ENCODE assay signal across 7 mouse cellular contexts in genomic region chr16:37539611-37540580, GRCm38 (mm10). TPM values are rescaled to one million over a fixed set of nuclear protein-coding genes. Genes with fewer than 3 reads are reported as not detected.
DNase-seq lines count a peak whose midpoint lies in the region; ATAC-seq lines count a peak whose summit lies in the region.

Gene Gtf2e1 (minus strand): TSS chr16:37539789.
Gene Rabl3 (plus strand): TSS chr16:37539885.

- H3K27me3 ChIP-seq in intestine, embryonic 16.5 days (replicated peaks; ENCODE audit: control insufficient read depth, insufficient read depth, low read length), result no peaks in the 10 kb centered on the region
- no peaks in the 10 kb centered on the region for H3K27me3 ChIP-seq in midbrain, embryonic 11.5 days (ENCODE audit: control insufficient read depth, insufficient read depth, low read length)

- 2% methylated on average over 41 of the region's 41 CpGs for WGBS in intestine, embryonic 16.5 days
- WGBS in midbrain, embryonic 11.5 days, result 2% methylated on average over 41 of the region's 41 CpGs

- peak within 1 kb of the TSS; percentile 65 for H3K4me2 ChIP-seq in intestine, embryonic 16.5 days (ENCODE audit: low read depth, low read length)
- peak within 1 kb of the TSS; percentile 78 for H3K4me2 ChIP-seq in midbrain, embryonic 11.5 days

- peak; percentile 98 for DNase-seq in adrenal gland, adult 8-10 months
- peak; percentile 96 for DNase-seq in embryo, embryonic 9.5 days (ENCODE audit: extremely low spot score)
- peak; percentile 86 to 96 for DNase-seq in gastrocnemius, postnatal 4 days (ENCODE audit: low spot score in 2 of 2)
- peak; percentile 97 to 99 for DNase-seq in left cerebral cortex, postnatal 36 days (ENCODE audit: low spot score in 2 of 2)
- peak; percentile 99 for DNase-seq in midbrain, embryonic 11.5 days (ENCODE audit: low spot score, missing footprints)
- DNase-seq in skeletal muscle tissue, adult 2 months (ENCODE audit: low read depth, low spot score), result peak; percentile 98

- intact Hi-C loops in left cerebral cortex, postnatal 36 days (cut with DNase I), result loop anchor here (5.0 kb wide), 1 partner anchor 97 kb away; no protein-coding TSS in a partner anchor

- H3K9ac ChIP-seq in intestine, embryonic 16.5 days (ENCODE audit: low read depth, low read length), result peak within 1 kb of the TSS; percentile 93
- peak within 1 kb of the TSS; percentile 93 for H3K9ac ChIP-seq in midbrain, embryonic 11.5 days (ENCODE audit: low read length)

- 0 out of 2 replicates have a peak, but pooled peaks cover 2% of the 10 kb centered on the region for H3K36me3 ChIP-seq in intestine, embryonic 16.5 days (ENCODE audit: control insufficient read depth, insufficient read depth, low read length)
- peaks cover 3% of the 10 kb centered on the region; the same call in 1 of the 2 replicates for H3K36me3 ChIP-seq in midbrain, embryonic 11.5 days (ENCODE audit: control insufficient read depth, insufficient read depth, low read length)

- H3K4me1 ChIP-seq in intestine, embryonic 16.5 days (ENCODE audit: control insufficient read depth, insufficient read depth, low read length), result peaks cover 11% of the 10 kb centered on the region; the same call in 1 of the 2 replicates
- peaks cover 19% of the 10 kb centered on the region for H3K4me1 ChIP-seq in midbrain, embryonic 11.5 days (ENCODE audit: control insufficient read depth, insufficient read depth, low read length)

- peak; percentile 100 for ATAC-seq in intestine, embryonic 16.5 days
- peak; percentile 99 for ATAC-seq in midbrain, embryonic 11.5 days (ENCODE audit: low FRiP score)

- peak within 1 kb of the TSS; percentile 89 for H3K4me3 ChIP-seq in intestine, embryonic 16.5 days (ENCODE audit: low read length)
- peak within 1 kb of the TSS; percentile 79 for H3K4me3 ChIP-seq in midbrain, embryonic 11.5 days (ENCODE audit: low read depth, low read length)

- no peaks in the 10 kb centered on the region for H3K9me3 ChIP-seq in intestine, embryonic 16.5 days (ENCODE audit: control insufficient read depth, low read length)
- no peaks in the 10 kb centered on the region for H3K9me3 ChIP-seq in midbrain, embryonic 11.5 days (ENCODE audit: control insufficient read depth, low read length)

- peak within 1 kb of the TSS; percentile 83 for H3K27ac ChIP-seq in intestine, embryonic 16.5 days (ENCODE audit: low read length)
- H3K27ac ChIP-seq in midbrain, embryonic 11.5 days (ENCODE audit: low read depth, low read length), result peak within 1 kb of the TSS; percentile 74

RNA-seq across cellular contexts. Expression of gene Gtf2e1, which starts in this region (rescaled TPM):
- total RNA-seq in adrenal gland, adult 8-10 months (2022), result 10 to 100 TPM; 15.4 to 17.8 (median 17.0) TPM
- total RNA-seq in gastrocnemius, postnatal 4 days (2021), result 10 to 100 TPM; 12.2 to 13.2 TPM
- 16.4 and 17.3 TPM in 2 replicates for polyA plus RNA-seq in intestine, embryonic 16.5 days (2015; fragmentation: Nextera tagmentation; extraction: Ambion mirVana)
- total RNA-seq in left cerebral cortex, postnatal 36 days (2021), result 10 to 100 TPM; 14.1 to 16.7 TPM
- polyA plus RNA-seq in midbrain, embryonic 11.5 days (2014; fragmentation: Nextera tagmentation; extraction: Ambion mirVana), result 59.3 and 64.1 TPM in 2 replicates

RNA-seq across cellular contexts. Expression of gene Rabl3, which starts in this region (rescaled TPM):
- total RNA-seq in adrenal gland, adult 8-10 months (2022), result 10 to 100 TPM in 2 of 4 experiments, 1 to 10 TPM in 2; 9.3 to 15.2 (median 10.7) TPM
- total RNA-seq in gastrocnemius, postnatal 4 days (2021), result 10 to 100 TPM; 12.5 to 12.9 TPM
- 30.2 and 31.0 TPM in 2 replicates for polyA plus RNA-seq in intestine, embryonic 16.5 days (2015; fragmentation: Nextera tagmentation; extraction: Ambion mirVana)
- total RNA-seq in left cerebral cortex, postnatal 36 days (2021), result 10 to 100 TPM in 1 of 2 experiments, 1 to 10 TPM in 1; 9.0 to 10.1 TPM
- 49.6 and 52.4 TPM in 2 replicates for polyA plus RNA-seq in midbrain, embryonic 11.5 days (2014; fragmentation: Nextera tagmentation; extraction: Ambion mirVana)

Comparison
In these comparisons a context has a peak if more than half of its experiments do, and no peak if none do; other contexts are left out.
1. Peak in every context shown above with its lines: DNase-seq, ATAC-seq, H3K4me3 ChIP-seq and H3K27ac ChIP-seq.